Mouse (Mus musculus): ENCODE measurements around the gene Otp. TPM values are rescaled to one million over a fixed set of nuclear protein-coding genes. Genes with fewer than 3 reads are reported as not detected.

Otp gene
- polyA plus RNA-seq (2017; shearing (Covaris generic)) = not detected

DNA sequence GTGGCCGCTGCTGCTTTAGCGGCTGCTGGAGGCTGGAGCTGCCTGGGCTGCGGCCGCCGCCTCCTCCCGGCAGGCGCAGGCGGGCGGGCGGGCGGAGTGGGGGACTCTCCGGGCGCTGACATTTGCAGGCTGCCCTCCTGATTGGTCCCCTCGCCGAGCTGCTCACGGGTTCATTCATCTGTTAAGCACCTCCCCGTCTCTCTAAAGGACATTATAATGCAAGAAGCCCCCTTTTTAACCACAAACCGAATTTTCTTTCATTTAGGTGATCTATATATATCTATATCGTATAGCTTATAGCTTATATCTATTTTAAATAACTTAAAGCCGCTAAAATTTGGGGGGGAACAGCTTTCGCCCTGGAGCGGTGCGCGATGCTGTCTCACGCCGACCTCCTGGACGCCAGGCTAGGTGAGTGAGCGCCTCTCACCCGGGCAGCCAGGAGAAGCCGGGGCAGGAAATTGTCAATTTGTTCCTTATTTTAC lies at the start of gene Otp:
Gene Otp (plus strand): TSS at position 207 of the 485 bp plus-strand sequence.

Other genes starting within 250 kb of the Otp start
- 219 TPM for gene Tbca, start 86.7 kb upstream of the Otp start, polyA plus RNA-seq (2017; shearing (Covaris generic))
- 27.6 TPM for gene Wdr41, start 100.7 kb downstream of the Otp start, polyA plus RNA-seq (2017; shearing (Covaris generic))